Comparison of ENCODE assay signal across 8 mouse cellular contexts in genomic region chr12:76256114-76256843, GRCm38 (mm10). TPM values are rescaled to one million over a fixed set of nuclear protein-coding genes. Genes with fewer than 3 reads are reported as not detected.
A peak's percentile ranks its signal among the peaks of the same experiment; 100 is the strongest.
DNase-seq lines count a peak whose midpoint lies in the region; ATAC-seq and TF ChIP-seq lines count a peak whose summit lies in the region.

No protein-coding gene starts in this region.

- peak overlapping the region; percentile 94 for H3K4me2 ChIP-seq in midbrain, embryonic 13.5 days (replicated peaks)

- no peak for ATAC-seq in G1E (ENCODE audit: extremely low read depth, insufficient number of reproducible peaks, low FRiP score, poor library complexity, severe bottlenecking)
- ATAC-seq in midbrain, embryonic 13.5 days = no peak

- no peak for TF ChIP-seq CTCF in G1E (IDR thresholded peaks at IDR 0.05; ENCODE audit: low read depth, low read length)
- no peak for TF ChIP-seq CTCF in cortical plate, adult 2 months (IDR thresholded peaks at IDR 0.05; ENCODE audit: extremely low read depth, insufficient read depth, low read length)

- no peak overlapping the region for H3K27ac ChIP-seq in cortical plate, adult 2 months (ENCODE audit: insufficient read depth, low read length)
- H3K27ac ChIP-seq in limb, embryonic 10.5 days = peak overlapping the region; percentile 91
- no peak overlapping the region for H3K27ac ChIP-seq in midbrain, embryonic 13.5 days

- no peak for TF ChIP-seq POLR2A in cortical plate, adult 2 months (IDR thresholded peaks at IDR 0.05; ENCODE audit: extremely low read depth, insufficient read depth, low read length)

- H3K36me3 ChIP-seq in G1E (replicated peaks) = peaks cover 33% of the 10 kb centered on the region
- H3K36me3 ChIP-seq in limb, embryonic 10.5 days = no peaks in the 10 kb centered on the region
- H3K36me3 ChIP-seq in midbrain, embryonic 13.5 days = no peaks in the 10 kb centered on the region

- 7% methylated on average over 17 of the region's 17 CpGs for WGBS in limb, embryonic 10.5 days
- WGBS in midbrain, embryonic 13.5 days = 8% methylated on average over 17 of the region's 17 CpGs

- peaks cover 60% of the 10 kb centered on the region for H3K4me1 ChIP-seq in G1E (ENCODE audit: insufficient read depth, low read depth, low read length)
- H3K4me1 ChIP-seq in cortical plate, adult 2 months (ENCODE audit: control insufficient read depth, insufficient read depth, low read length) = peaks cover 4% of the 10 kb centered on the region; the same call in 1 of the 2 replicates
- peaks cover 19% of the 10 kb centered on the region for H3K4me1 ChIP-seq in limb, embryonic 10.5 days
- peaks cover 17% of the 10 kb centered on the region for H3K4me1 ChIP-seq in midbrain, embryonic 13.5 days (replicated peaks)

- H3K4me3 ChIP-seq in G1E (ENCODE audit: low read depth, low read length) = peak overlapping the region; percentile 79
- H3K4me3 ChIP-seq in cortical plate, adult 2 months (ENCODE audit: insufficient read depth, low read length) = peak overlapping the region; percentile 60
- peak overlapping the region; percentile 77 for H3K4me3 ChIP-seq in limb, embryonic 10.5 days
- peak overlapping the region; percentile 68 for H3K4me3 ChIP-seq in midbrain, embryonic 13.5 days (replicated peaks)

- intact Hi-C loops in heart, postnatal 10 days (cut with DNase I) = no loop called here

- peak overlapping the region; percentile 74 for H3K9ac ChIP-seq in midbrain, embryonic 13.5 days (replicated peaks)

- DNase-seq in G1E (ENCODE audit: low spot score) = peak; percentile 32
- peak; percentile 8 to 25 for DNase-seq in heart, postnatal 10 days
- DNase-seq in limb, embryonic 10.5 days (ENCODE audit: low spot score) = peak; percentile 61
- peak; percentile 23 to 41 for DNase-seq in thymus, postnatal 36 days
- no peak for DNase-seq in cerebellum, postnatal 4 days (ENCODE audit: low spot score in 2 of 2)
- no peak for DNase-seq in MN1 (ENCODE audit: low spot score)

- H3K27me3 ChIP-seq in G1E (ENCODE audit: insufficient read depth, low read length) = no peaks in the 10 kb centered on the region
- H3K27me3 ChIP-seq in limb, embryonic 10.5 days (ENCODE audit: low read depth, poor library complexity, severe bottlenecking) = no peaks in the 10 kb centered on the region
- no peaks in the 10 kb centered on the region for H3K27me3 ChIP-seq in midbrain, embryonic 13.5 days

- no peaks in the 10 kb centered on the region for H3K9me3 ChIP-seq in G1E (replicated peaks)
- no peaks in the 10 kb centered on the region for H3K9me3 ChIP-seq in limb, embryonic 10.5 days (replicated peaks)
- H3K9me3 ChIP-seq in midbrain, embryonic 13.5 days = no peaks in the 10 kb centered on the region

RNA-seq across cellular contexts. Expression of gene Mthfd1, which starts 1.2 kb away (rescaled TPM):
- 164 and 185 TPM in 2 replicates for total RNA-seq in G1E (2014; fragmentation: Nextera tagmentation)
- 253 TPM in 2 replicates for total RNA-seq in G1E (2017)
- polyA plus RNA-seq in G1E (2012) = 199 and 228 TPM in 2 replicates
- 33.2 and 35.7 TPM in 2 replicates for polyA plus RNA-seq in cortical plate, adult 2 months (2012; rRNA removed)
- 10 to 100 TPM; 29.9 to 31.1 TPM for total RNA-seq in heart, postnatal 10 days (2021)
- polyA plus RNA-seq in limb, embryonic 10.5 days (2016; fragmentation: Nextera tagmentation; extraction: Ambion mirVana) = 100 and 121 TPM in 2 replicates
- 33.5 and 33.9 TPM in 2 replicates for polyA plus RNA-seq in midbrain, embryonic 13.5 days (2015; fragmentation: Nextera tagmentation; extraction: Ambion mirVana)

RNA-seq across cellular contexts. Expression of gene Tex21, which starts 9.7 kb away (rescaled TPM):
- total RNA-seq in G1E (2014; fragmentation: Nextera tagmentation) = 5.7 and 6.8 TPM in 2 replicates
- total RNA-seq in G1E (2017) = 0.66 and 0.81 TPM in 2 replicates
- polyA plus RNA-seq in G1E (2012) = 0.19 and 0.26 TPM in 2 replicates
- not detected in 2 replicates for polyA plus RNA-seq in cortical plate, adult 2 months (2012; rRNA removed)
- not detected for total RNA-seq in heart, postnatal 10 days (2021)
- not detected in 2 replicates for polyA plus RNA-seq in limb, embryonic 10.5 days (2016; fragmentation: Nextera tagmentation; extraction: Ambion mirVana)
- not detected in 2 replicates for polyA plus RNA-seq in midbrain, embryonic 13.5 days (2015; fragmentation: Nextera tagmentation; extraction: Ambion mirVana)

Comparison
In these comparisons a context has a peak if more than half of its experiments do, and no peak if none do; other contexts are left out.
1. DNase-seq: peak in G1E (single experiment), heart, postnatal 10 days (2 of 2), limb, embryonic 10.5 days (single experiment) and thymus, postnatal 36 days (2 of 2); none in cerebellum, postnatal 4 days (0 of 2) and MN1 (single experiment).
2. Peak in every context shown above with its lines, with median percentiles within 50 percentile points of each other: H3K4me3 ChIP-seq.